Mouse (Mus musculus) C2C12 (cell line): ENCODE results near the gene Otog. TPM values are rescaled to one million over a fixed set of nuclear protein-coding genes. Genes with fewer than 3 reads are reported as not detected.

Experiments used
- H3K27me3 ChIP-seq: one replicate; pipeline ENCODE4 v1.6.1; 2011; ENCODE audit not compliant: control insufficient read depth, insufficient read depth, insufficient read length
- H3K36me3 ChIP-seq: one replicate; pipeline ENCODE4 v1.6.1; 2011; ENCODE audit not compliant: control insufficient read depth, insufficient read depth
- H3K4me3 ChIP-seq: one replicate; pipeline ENCODE4 v1.5.1; 2011; ENCODE audit warnings: mild to moderate bottlenecking, control low read depth; ENCODE audit not compliant: poor library complexity, insufficient read depth, severe bottlenecking
- H3K79me2 ChIP-seq: one replicate; pipeline ENCODE4 v1.6.1; 2011; ENCODE audit not compliant: control insufficient read depth, insufficient read depth
- H3K79me3 ChIP-seq: one replicate; pipeline ENCODE4 v1.6.1; 2011; ENCODE audit warnings: low read depth, control low read depth
- H3ac ChIP-seq: one replicate; pipeline ENCODE3; 2011; ENCODE audit warnings: low read depth; ENCODE audit not compliant: control insufficient read depth, insufficient read length
- CEBPB ChIP-seq: IDR thresholded peaks from one replicate; pipeline ENCODE4 v1.6.1; 2011; ENCODE audit warnings: low read depth, mild to moderate bottlenecking, control low read depth, moderate library complexity
- CTCF ChIP-seq: IDR thresholded peaks from one replicate; pipeline ENCODE4 v1.5.1; 2011; ENCODE audit not compliant: control insufficient read depth, insufficient read depth, insufficient read length
- FOSL1 ChIP-seq: IDR thresholded peaks from one replicate; pipeline ENCODE4 v1.8.0; 2011; ENCODE audit warnings: mild to moderate bottlenecking, low read length; ENCODE audit not compliant: poor library complexity, insufficient read depth, severe bottlenecking
- MAX ChIP-seq: IDR thresholded peaks from one replicate; pipeline ENCODE4 v1.6.1; 2011; ENCODE audit warnings: mild to moderate bottlenecking, control low read depth
- MYOD1 ChIP-seq: IDR thresholded peaks from one replicate; pipeline ENCODE4 v1.6.1; 2011; ENCODE audit warnings: low read depth; ENCODE audit not compliant: control insufficient read depth, insufficient read length
- MYOG ChIP-seq: IDR thresholded peaks from one replicate; pipeline ENCODE4 v1.6.1; 2011; ENCODE audit not compliant: control insufficient read depth, insufficient read length; ENCODE audit errors: extremely low read depth
- USF1 ChIP-seq: IDR thresholded peaks from one replicate; pipeline ENCODE4 v1.6.1; 2011; ENCODE audit warnings: low read depth, mild to moderate bottlenecking, control low read depth, moderate library complexity
- polyA plus RNA-seq: library from polyadenylated mRNA; unstranded; fragments of >200 nt; fragmentation: generic; extraction: Trizol; gene quantifications from one replicate; pipeline ENCODE4 v1.2.1, GENCODE M21; 2012; ENCODE audit warnings: missing spikeins

Gene Otog
- polyA plus RNA-seq, 1 experiment: 0.04 TPM

GRCm38 (mm10) chr7:46352748-46353147, 112.0 kb downstream of the Otog start:
- Histone ChIP-seq H3K36me3 (no peaks in the 10 kb centered on the region), H3K4me3 (no peak overlapping the region), H3K79me2 (no peaks in the 10 kb centered on the region), H3ac (no peak overlapping the region), H3K79me3 (no peaks in the 10 kb centered on the region), H3K27me3 (no peaks in the 10 kb centered on the region)
- TF ChIP-seq MYOG (no peak), MYOD1 (no peak), CTCF (no peak), CEBPB (no peak), MAX (no peak), USF1 (no peak), FOSL1 (no peak)

GRCm38 (mm10) chr7:46353216-46353615, 112.4 kb downstream of the Otog start:
- H3K79me3 ChIP-seq: no peaks in the 10 kb centered on the region
- no peaks in the 10 kb centered on the region for H3K79me2 ChIP-seq
- TF ChIP-seq MAX (no peak), MYOD1 (peak; percentile 84)
- no peaks in the 10 kb centered on the region for H3K27me3 ChIP-seq
- no peak overlapping the region for H3ac ChIP-seq
- H3K4me3 ChIP-seq: no peak overlapping the region
- no peaks in the 10 kb centered on the region for H3K36me3 ChIP-seq

GRCm38 (mm10) chr7:46353875-46354274, 113.1 kb downstream of the Otog start:
- Histone ChIP-seq H3K4me3 (no peak overlapping the region), H3K36me3 (no peaks in the 10 kb centered on the region), H3K79me3 (no peaks in the 10 kb centered on the region), H3K27me3 (no peaks in the 10 kb centered on the region), H3ac (no peak overlapping the region), H3K79me2 (no peaks in the 10 kb centered on the region)
- TF ChIP-seq USF1 (no peak), CTCF (no peak), MAX (no peak), MYOG (no peak), CEBPB (no peak)

Other genes with a start within 250 kb of the Otog start
- gene Abcc6, start 210.7 kb upstream of the Otog start, polyA plus RNA-seq: not detected
- gene Nomo1, start 207.3 kb upstream of the Otog start, polyA plus RNA-seq: 67.6 TPM
- not detected for gene Kcnj11, start 140.2 kb upstream of the Otog start, polyA plus RNA-seq
- gene Abcc8, start 61.0 kb upstream of the Otog start, polyA plus RNA-seq: not detected
- not detected for gene Ush1c, start 2.5 kb upstream of the Otog start, polyA plus RNA-seq
- gene Myod1, start 135.5 kb downstream of the Otog start, polyA plus RNA-seq: 278 TPM
- 0.01 TPM for gene Kcnc1, start 155.5 kb downstream of the Otog start, polyA plus RNA-seq